Mouse (Mus musculus): ENCODE data around the gene Depdc7. TPM values are rescaled to one million over a fixed set of nuclear protein-coding genes. Genes with fewer than 3 reads are reported as not detected.
A peak's percentile ranks its signal among the peaks of the same experiment; 100 is the strongest.

Depdc7 gene
- polyA plus RNA-seq, 1 experiment = 0.74 TPM

DNA sequence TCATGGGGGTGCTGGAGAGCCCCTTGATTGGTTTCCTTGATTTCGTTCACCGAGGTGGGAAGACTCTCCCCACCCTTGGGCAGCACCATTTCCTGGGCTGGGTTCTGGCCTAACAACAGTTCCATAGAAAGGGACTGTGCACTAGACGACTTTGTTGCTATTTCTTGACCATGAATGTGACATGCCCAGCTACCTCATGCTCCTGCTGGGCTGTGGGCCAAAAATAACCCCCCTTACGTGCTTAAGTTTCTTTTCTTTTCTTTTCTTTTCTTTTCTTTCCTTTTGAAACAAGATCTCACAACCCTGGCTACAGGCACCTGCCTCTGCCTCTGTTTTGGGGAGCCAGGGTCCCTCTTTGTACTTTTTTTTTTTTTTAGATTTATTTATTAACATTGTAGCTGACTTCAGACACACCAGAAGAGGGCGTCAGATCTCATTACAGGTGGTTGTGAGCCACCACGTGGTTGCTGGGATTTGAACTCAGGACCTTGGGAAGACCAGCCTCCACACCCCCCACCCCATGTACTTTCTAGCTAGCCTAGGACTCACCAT lies 32.8 kb downstream of the Depdc7 start:
- TF ChIP-seq CTCF (IDR thresholded peaks at IDR 0.05; ENCODE audit: control insufficient read depth, insufficient read depth, insufficient replicate concordance, low read depth, low read length) (no peak), POLR2A (IDR thresholded peaks at IDR 0.05; ENCODE audit: control insufficient read depth, low read depth, low read length) (no peak)
- H3K27ac ChIP-seq (ENCODE audit: control insufficient read depth, insufficient read depth, low read depth, low read length) = no peak overlapping the region
- H3K27me3 ChIP-seq (ENCODE audit: control insufficient read depth, insufficient read depth, low read length) = no peaks in the 10 kb centered on the region
- H3K36me3 ChIP-seq (ENCODE audit: control insufficient read depth, insufficient read depth, low read length) = no peaks in the 10 kb centered on the region
- H3K4me1 ChIP-seq (ENCODE audit: control insufficient read depth, insufficient read depth, low read length) = peaks cover 4% of the 10 kb centered on the region
- no peak overlapping the region for H3K4me3 ChIP-seq (ENCODE audit: control insufficient read depth, low read depth, low read length)

DNA sequence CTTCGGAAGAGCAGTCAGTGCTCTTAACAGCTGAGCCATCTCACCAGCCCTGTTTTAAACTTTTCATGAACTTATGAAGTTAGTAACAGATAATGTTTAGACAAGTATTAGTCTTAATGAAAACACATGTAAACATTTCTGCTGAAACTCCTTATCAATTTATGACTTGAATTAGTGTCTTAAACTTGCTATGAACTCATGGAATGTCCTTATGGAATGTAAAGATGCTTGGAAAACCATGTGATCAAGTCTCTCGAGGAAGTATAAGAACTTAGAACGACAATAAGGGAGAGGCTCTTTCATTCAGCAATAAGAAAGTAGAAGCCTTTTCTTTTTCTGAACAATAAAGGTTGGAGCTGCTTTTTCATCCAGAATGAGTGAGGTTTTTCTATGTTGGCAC lies 38.3 kb downstream of the Depdc7 start:
- H3K27ac ChIP-seq (ENCODE audit: control insufficient read depth, insufficient read depth, low read depth, low read length) = no peak overlapping the region
- no peaks in the 10 kb centered on the region for H3K27me3 ChIP-seq (ENCODE audit: control insufficient read depth, insufficient read depth, low read length)
- H3K36me3 ChIP-seq (ENCODE audit: control insufficient read depth, insufficient read depth, low read length) = no peaks in the 10 kb centered on the region
- no peak overlapping the region for H3K4me3 ChIP-seq (ENCODE audit: control insufficient read depth, low read depth, low read length)
- no peaks in the 10 kb centered on the region; the same call in 1 of the 2 replicates for H3K4me1 ChIP-seq (ENCODE audit: control insufficient read depth, insufficient read depth, low read length)
- no peak for TF ChIP-seq POLR2A (IDR thresholded peaks at IDR 0.05; ENCODE audit: control insufficient read depth, low read depth, low read length)
- TF ChIP-seq CTCF (IDR thresholded peaks at IDR 0.05; ENCODE audit: control insufficient read depth, insufficient read depth, insufficient replicate concordance, low read depth, low read length) = no peak

DNA sequence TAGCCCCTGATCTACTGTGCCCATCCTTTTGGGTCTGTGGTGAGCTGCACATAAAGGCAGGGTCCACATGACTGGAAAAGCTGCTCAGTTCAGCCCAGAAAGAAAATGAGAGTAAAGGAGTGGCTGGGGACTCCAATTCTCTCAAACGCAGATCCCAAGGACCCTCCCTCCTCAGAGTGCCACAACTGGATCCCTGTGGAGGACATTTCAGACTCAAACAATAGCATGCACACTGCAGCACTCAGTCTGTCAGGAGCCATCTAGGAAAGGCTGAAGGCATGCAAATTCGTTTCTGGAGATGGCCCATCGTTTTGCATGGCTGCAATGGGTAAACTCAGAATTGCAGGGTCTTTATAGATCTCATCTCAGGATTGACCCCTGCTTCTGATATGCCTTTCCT lies 39.5 kb downstream of the Depdc7 start:
- no peaks in the 10 kb centered on the region for H3K27me3 ChIP-seq (ENCODE audit: control insufficient read depth, insufficient read depth, low read length)
- TF ChIP-seq CTCF (IDR thresholded peaks at IDR 0.05; ENCODE audit: control insufficient read depth, insufficient read depth, insufficient replicate concordance, low read depth, low read length) = no peak
- H3K27ac ChIP-seq (ENCODE audit: control insufficient read depth, insufficient read depth, low read depth, low read length) = no peak overlapping the region
- H3K4me3 ChIP-seq (ENCODE audit: control insufficient read depth, low read depth, low read length) = no peak overlapping the region
- no peaks in the 10 kb centered on the region; the same call in 1 of the 2 replicates for H3K4me1 ChIP-seq (ENCODE audit: control insufficient read depth, insufficient read depth, low read length)
- no peaks in the 10 kb centered on the region for H3K36me3 ChIP-seq (ENCODE audit: control insufficient read depth, insufficient read depth, low read length)

DNA sequence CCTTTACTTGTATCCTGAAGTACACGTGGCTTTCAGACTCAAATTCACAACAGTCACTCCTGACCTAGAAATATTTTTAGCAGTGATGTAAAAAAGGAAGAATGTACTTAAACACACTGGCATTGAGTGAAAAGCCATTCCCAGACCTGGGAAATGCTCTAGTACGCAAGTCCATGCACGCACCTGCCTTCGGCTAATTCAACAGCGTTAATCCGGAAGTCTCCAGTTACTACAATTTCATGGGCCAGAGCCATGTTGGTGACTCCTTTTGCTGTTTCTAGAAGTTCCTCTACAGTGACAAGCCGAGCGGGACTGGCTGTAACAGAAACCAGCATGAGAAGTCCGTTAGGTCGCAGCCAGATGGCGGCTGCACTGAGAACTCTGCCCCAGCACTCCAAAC lies 43.0 kb downstream of the Depdc7 start:
- no peaks in the 10 kb centered on the region; the same call in 1 of the 2 replicates for H3K4me1 ChIP-seq (ENCODE audit: control insufficient read depth, insufficient read depth, low read length)
- no peak overlapping the region for H3K27ac ChIP-seq (ENCODE audit: control insufficient read depth, insufficient read depth, low read depth, low read length)
- no peak for TF ChIP-seq CTCF (IDR thresholded peaks at IDR 0.05; ENCODE audit: control insufficient read depth, insufficient read depth, insufficient replicate concordance, low read depth, low read length)
- no peak for TF ChIP-seq POLR2A (IDR thresholded peaks at IDR 0.05; ENCODE audit: control insufficient read depth, low read depth, low read length)
- peak overlapping the region; percentile 69 for H3K4me3 ChIP-seq (ENCODE audit: control insufficient read depth, low read depth, low read length)
- H3K36me3 ChIP-seq (ENCODE audit: control insufficient read depth, insufficient read depth, low read length) = no peaks in the 10 kb centered on the region
- H3K27me3 ChIP-seq (ENCODE audit: control insufficient read depth, insufficient read depth, low read length) = no peaks in the 10 kb centered on the region

GRCm38 (mm10) chr2:104692551-104692950 lies 50.1 kb downstream of the Depdc7 start:
- Histone ChIP-seq H3K4me1 (ENCODE audit: control insufficient read depth, insufficient read depth, low read length) (no peaks in the 10 kb centered on the region; the same call in 1 of the 2 replicates), H3K27ac (ENCODE audit: control insufficient read depth, insufficient read depth, low read depth, low read length) (no peak overlapping the region), H3K36me3 (ENCODE audit: control insufficient read depth, insufficient read depth, low read length) (no peaks in the 10 kb centered on the region), H3K4me3 (ENCODE audit: control insufficient read depth, low read depth, low read length) (no peak overlapping the region), H3K27me3 (ENCODE audit: control insufficient read depth, insufficient read depth, low read length) (no peaks in the 10 kb centered on the region)
- TF ChIP-seq POLR2A (IDR thresholded peaks at IDR 0.05; ENCODE audit: control insufficient read depth, low read depth, low read length) (no peak), CTCF (IDR thresholded peaks at IDR 0.05; ENCODE audit: control insufficient read depth, insufficient read depth, insufficient replicate concordance, low read depth, low read length) (no peak)

DNA sequence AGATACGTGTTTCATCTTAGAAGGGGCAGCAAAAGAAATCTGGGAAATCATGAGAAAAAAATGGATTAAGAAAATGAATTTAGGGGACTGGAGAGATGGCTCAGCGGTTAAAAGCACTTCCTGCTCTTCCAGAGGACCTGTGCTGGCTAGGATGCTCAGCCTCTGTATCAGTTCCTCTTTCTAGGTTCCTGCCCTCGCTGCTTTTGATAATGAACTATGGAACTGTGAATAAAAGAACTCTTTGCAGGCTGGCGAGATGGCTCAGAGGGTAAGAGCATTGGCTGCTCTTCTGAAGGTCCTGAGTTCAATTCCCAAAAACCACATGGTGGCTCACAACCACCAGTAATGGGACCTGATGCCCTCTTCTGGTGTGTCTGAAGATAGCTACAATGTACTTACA lies 52.0 kb downstream of the Depdc7 start:
- no peak overlapping the region for H3K4me3 ChIP-seq (ENCODE audit: control insufficient read depth, low read depth, low read length)
- TF ChIP-seq POLR2A (IDR thresholded peaks at IDR 0.05; ENCODE audit: control insufficient read depth, low read depth, low read length) (no peak), CTCF (IDR thresholded peaks at IDR 0.05; ENCODE audit: control insufficient read depth, insufficient read depth, insufficient replicate concordance, low read depth, low read length) (no peak)
- no peaks in the 10 kb centered on the region; the same call in 1 of the 2 replicates for H3K4me1 ChIP-seq (ENCODE audit: control insufficient read depth, insufficient read depth, low read length)
- H3K27ac ChIP-seq (ENCODE audit: control insufficient read depth, insufficient read depth, low read depth, low read length) = no peak overlapping the region
- no peaks in the 10 kb centered on the region for H3K27me3 ChIP-seq (ENCODE audit: control insufficient read depth, insufficient read depth, low read length)
- no peaks in the 10 kb centered on the region for H3K36me3 ChIP-seq (ENCODE audit: control insufficient read depth, insufficient read depth, low read length)

DNA sequence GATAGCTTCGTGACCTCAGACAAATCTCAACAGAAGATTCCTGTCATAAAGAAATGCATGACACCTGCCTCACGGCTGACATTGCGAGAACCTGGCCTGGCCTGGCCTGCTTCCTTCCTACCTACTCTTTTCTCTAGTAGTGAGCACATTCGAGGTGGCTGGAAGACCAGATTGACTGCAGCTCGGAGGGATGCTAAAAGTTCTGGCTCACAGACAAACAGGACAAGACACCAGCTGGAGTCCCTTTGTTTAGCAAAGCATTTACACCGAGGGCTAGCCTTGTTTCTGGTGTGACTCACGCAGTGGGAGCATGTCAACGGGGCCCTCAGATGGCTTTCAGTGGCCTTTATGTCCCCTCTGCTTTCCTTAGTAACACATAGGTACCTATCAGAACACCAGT lies 54.0 kb downstream of the Depdc7 start:
- H3K27ac ChIP-seq (ENCODE audit: control insufficient read depth, insufficient read depth, low read depth, low read length) = no peak overlapping the region
- peaks cover 8% of the 10 kb centered on the region for H3K4me1 ChIP-seq (ENCODE audit: control insufficient read depth, insufficient read depth, low read length)
- peak overlapping the region; percentile 20 for H3K4me3 ChIP-seq (ENCODE audit: control insufficient read depth, low read depth, low read length)

DNA sequence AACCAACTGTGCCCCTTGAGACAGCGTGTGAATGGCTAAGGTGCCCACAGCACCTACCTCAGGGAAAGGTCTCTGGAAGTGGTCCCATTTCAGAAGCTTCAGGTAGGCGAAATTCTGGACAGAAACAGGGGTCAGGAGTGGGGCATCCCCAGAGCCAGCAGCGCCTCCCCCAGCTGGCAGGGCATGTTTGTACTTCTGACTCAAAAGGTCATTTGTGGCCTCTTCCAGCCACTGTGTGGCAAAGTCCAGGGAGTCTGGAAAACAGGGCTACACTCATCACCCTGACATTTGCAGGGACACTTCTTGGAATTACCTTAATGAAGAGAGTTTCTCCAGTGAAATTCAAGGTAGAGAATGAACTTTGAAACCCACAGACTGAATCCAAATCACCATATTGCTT lies 54.4 kb downstream of the Depdc7 start:
- no peaks in the 10 kb centered on the region for H3K27me3 ChIP-seq (ENCODE audit: control insufficient read depth, insufficient read depth, low read length)
- no peak overlapping the region for H3K27ac ChIP-seq (ENCODE audit: control insufficient read depth, insufficient read depth, low read depth, low read length)
- no peaks in the 10 kb centered on the region for H3K36me3 ChIP-seq (ENCODE audit: control insufficient read depth, insufficient read depth, low read length)
- peak overlapping the region; percentile 39 for H3K4me3 ChIP-seq (ENCODE audit: control insufficient read depth, low read depth, low read length)
- TF ChIP-seq POLR2A (IDR thresholded peaks at IDR 0.05; ENCODE audit: control insufficient read depth, low read depth, low read length) (no peak), CTCF (IDR thresholded peaks at IDR 0.05; ENCODE audit: control insufficient read depth, insufficient read depth, insufficient replicate concordance, low read depth, low read length) (no peak)
- H3K4me1 ChIP-seq (ENCODE audit: control insufficient read depth, insufficient read depth, low read length) = peaks cover 8% of the 10 kb centered on the region

More for the DNA sequence above, 54.0 kb downstream of the Depdc7 start:
- no peaks in the 10 kb centered on the region for H3K27me3 ChIP-seq (ENCODE audit: control insufficient read depth, insufficient read depth, low read length)
- no peaks in the 10 kb centered on the region for H3K36me3 ChIP-seq (ENCODE audit: control insufficient read depth, insufficient read depth, low read length)
- TF ChIP-seq POLR2A (IDR thresholded peaks at IDR 0.05; ENCODE audit: control insufficient read depth, low read depth, low read length) (no peak), CTCF (IDR thresholded peaks at IDR 0.05; ENCODE audit: control insufficient read depth, insufficient read depth, insufficient replicate concordance, low read depth, low read length) (no peak)

All from testis, adult 2 months (tissue).